Mouse (Mus musculus): ENCODE measurements around the gene Tbx10. TPM values are rescaled to one million over a fixed set of nuclear protein-coding genes. Genes with fewer than 3 reads are reported as not detected.
A peak's percentile ranks its signal among the peaks of the same experiment; 100 is the strongest.

The Tbx10 gene
- total RNA-seq, 1 experiment, result not detected

- Histone ChIP-seq H3K4me3 (ENCODE audit: insufficient read depth in 1 of 2, low read depth in 1 of 2, low read length in 2 of 2, poor library complexity in 1 of 2, severe bottlenecking in 1 of 2) (no peak overlapping the region), H3K4me1 (ENCODE audit: control insufficient read depth in 2 of 2, insufficient read depth in 2 of 2, low read length in 2 of 2, poor library complexity in 1 of 2) (peaks cover 0 to 17% of the 10 kb centered on the region in 2 experiments; a peak in 2 of 4 replicates)
- TF ChIP-seq MAFK (IDR thresholded peaks at IDR 0.05; ENCODE audit: insufficient read depth, low read depth, low read length) (no peak), ZNF384 (IDR thresholded peaks at IDR 0.05; ENCODE audit: low read depth, low read length) (no peak), ZC3H11A (IDR thresholded peaks at IDR 0.05; ENCODE audit: borderline replicate concordance, low read depth, low read length) (no peak), CHD2 (IDR thresholded peaks at IDR 0.05; ENCODE audit: low read depth, low read length) (no peak), HCFC1 (IDR thresholded peaks at IDR 0.05; ENCODE audit: borderline replicate concordance, insufficient read depth, low read length) (no peak)
These were observed 9.2 kb downstream of the Tbx10 start for GRCm38 (mm10) chr19:4001752-4002151.

GRCm38 (mm10) chr19:4003112-4003511 lies 10.6 kb downstream of the Tbx10 start, which contains the start of gene Doc2g:
Gene Doc2g (plus strand): TSS chr19:4003313.
- TF ChIP-seq ZNF384 (IDR thresholded peaks at IDR 0.05; ENCODE audit: low read depth, low read length), result no peak
- TF ChIP-seq HCFC1 (IDR thresholded peaks at IDR 0.05; ENCODE audit: borderline replicate concordance, insufficient read depth, low read length), result no peak
- no peak for TF ChIP-seq ZC3H11A (IDR thresholded peaks at IDR 0.05; ENCODE audit: borderline replicate concordance, low read depth, low read length)
- TF ChIP-seq MAFK (IDR thresholded peaks at IDR 0.05; ENCODE audit: insufficient read depth, low read depth, low read length), result no peak
- TF ChIP-seq CHD2 (IDR thresholded peaks at IDR 0.05; ENCODE audit: low read depth, low read length), result no peak
- H3K27ac ChIP-seq (ENCODE audit: insufficient read depth, low read depth, low read length, poor library complexity, severe bottlenecking), result no peak within 1 kb of the TSS
- in situ Hi-C loops (cut with MboI; ENCODE audit: low sequenced_read_pairs in 2 of 2, unreplicated experiment in 2 of 2), result no loop called here
- H3K9ac ChIP-seq (ENCODE audit: insufficient read depth, low read depth, low read length, poor library complexity, severe bottlenecking), result peak within 1 kb of the TSS; percentile 45
- peaks cover 0 to 17% of the 10 kb centered on the region in 2 experiments; a peak in 2 of 4 replicates for H3K4me1 ChIP-seq (ENCODE audit: control insufficient read depth in 2 of 2, insufficient read depth in 2 of 2, low read length in 2 of 2, poor library complexity in 1 of 2)
- no peaks in the 10 kb centered on the region for H3K9me3 ChIP-seq (ENCODE audit: control insufficient read depth, insufficient read depth, low read depth, low read length)
- peaks cover 20% of the 10 kb centered on the region for H3K36me3 ChIP-seq (ENCODE audit: control insufficient read depth, insufficient read depth, low read length, poor library complexity, severe bottlenecking)
- DNase-seq (ENCODE audit: low read depth, low spot score), result no peak
- peak within 1 kb of the TSS; percentile 39 to 55; a peak in 3 of 4 replicates for H3K4me3 ChIP-seq (ENCODE audit: insufficient read depth in 1 of 2, low read depth in 1 of 2, low read length in 2 of 2, poor library complexity in 1 of 2, severe bottlenecking in 1 of 2)

More at GRCm38 (mm10) chr19:4001752-4002151, 9.2 kb downstream of the Tbx10 start:
- Histone ChIP-seq H3K36me3 (ENCODE audit: control insufficient read depth, insufficient read depth, low read length, poor library complexity, severe bottlenecking) (peaks cover 9% of the 10 kb centered on the region), H3K9ac (ENCODE audit: insufficient read depth, low read depth, low read length, poor library complexity, severe bottlenecking) (no peak overlapping the region), H3K9me3 (ENCODE audit: control insufficient read depth, insufficient read depth, low read depth, low read length) (no peaks in the 10 kb centered on the region), H3K27ac (ENCODE audit: insufficient read depth, low read depth, low read length, poor library complexity, severe bottlenecking) (no peak overlapping the region)
- in situ Hi-C loops (cut with MboI; ENCODE audit: low sequenced_read_pairs in 2 of 2, unreplicated experiment in 2 of 2), result no loop called here
- DNase-seq (ENCODE audit: low read depth, low spot score), result no peak

DNA sequence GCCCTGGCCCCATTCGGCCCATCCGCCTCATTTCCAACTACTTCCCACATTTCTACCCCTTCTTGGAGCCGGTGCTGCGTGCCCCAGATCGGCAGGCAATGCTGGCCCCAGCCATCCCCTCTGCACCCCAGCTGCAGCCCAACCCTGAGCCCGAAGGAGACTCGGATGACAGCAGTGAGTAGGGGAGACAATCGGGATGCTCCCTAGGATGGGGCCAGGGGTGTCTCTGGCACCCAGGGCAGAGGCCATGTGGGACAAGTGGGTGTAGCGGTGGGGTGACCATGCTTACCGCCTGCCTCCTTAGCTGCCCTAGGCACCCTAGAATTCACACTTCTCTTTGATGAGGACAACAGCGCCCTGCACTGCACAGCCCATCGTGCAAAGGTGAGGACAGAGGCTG lies 11.1 kb downstream of the Tbx10 start:
- Histone ChIP-seq H3K36me3 (ENCODE audit: control insufficient read depth, insufficient read depth, low read length, poor library complexity, severe bottlenecking) (peaks cover 25% of the 10 kb centered on the region), H3K9ac (ENCODE audit: insufficient read depth, low read depth, low read length, poor library complexity, severe bottlenecking) (peak overlapping the region; percentile 45), H3K27ac (ENCODE audit: insufficient read depth, low read depth, low read length, poor library complexity, severe bottlenecking) (no peak overlapping the region), H3K4me1 (ENCODE audit: control insufficient read depth in 2 of 2, insufficient read depth in 2 of 2, low read length in 2 of 2, poor library complexity in 1 of 2) (peaks cover 0 to 17% of the 10 kb centered on the region in 2 experiments; a peak in 2 of 4 replicates), H3K9me3 (ENCODE audit: control insufficient read depth, insufficient read depth, low read depth, low read length) (no peaks in the 10 kb centered on the region), H3K4me3 (ENCODE audit: insufficient read depth in 1 of 2, low read depth in 1 of 2, low read length in 2 of 2, poor library complexity in 1 of 2, severe bottlenecking in 1 of 2) (peak overlapping the region; percentile 39 to 55; a peak in 3 of 4 replicates)
- DNase-seq (ENCODE audit: low read depth, low spot score), result no peak
- TF ChIP-seq ZNF384 (IDR thresholded peaks at IDR 0.05; ENCODE audit: low read depth, low read length) (no peak), ZC3H11A (IDR thresholded peaks at IDR 0.05; ENCODE audit: borderline replicate concordance, low read depth, low read length) (no peak), MAFK (IDR thresholded peaks at IDR 0.05; ENCODE audit: insufficient read depth, low read depth, low read length) (no peak), CHD2 (IDR thresholded peaks at IDR 0.05; ENCODE audit: low read depth, low read length) (no peak), HCFC1 (IDR thresholded peaks at IDR 0.05; ENCODE audit: borderline replicate concordance, insufficient read depth, low read length) (no peak)
- in situ Hi-C loops (cut with MboI; ENCODE audit: low sequenced_read_pairs in 2 of 2, unreplicated experiment in 2 of 2), result no loop called here

DNA sequence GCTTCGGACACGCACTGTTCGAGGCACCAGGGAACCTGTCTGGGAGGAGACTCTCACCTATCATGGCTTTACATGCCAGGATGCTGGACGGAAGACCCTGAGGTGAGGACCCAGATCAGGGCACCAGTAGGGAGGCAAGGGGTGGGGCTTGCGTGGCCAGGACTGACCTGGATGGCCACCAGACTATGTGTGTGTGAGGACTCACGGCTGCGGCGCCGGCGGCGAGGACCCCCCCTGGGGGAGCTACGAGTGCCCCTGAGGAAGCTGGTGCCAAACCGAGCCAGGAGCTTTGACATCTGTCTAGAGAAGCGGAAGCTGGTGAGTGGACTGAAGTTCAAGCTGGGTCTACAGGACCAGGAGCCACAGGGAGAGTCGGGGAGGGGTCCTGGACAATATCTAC lies 11.8 kb downstream of the Tbx10 start:
- peaks cover 31% of the 10 kb centered on the region for H3K36me3 ChIP-seq (ENCODE audit: control insufficient read depth, insufficient read depth, low read length, poor library complexity, severe bottlenecking)
- H3K9ac ChIP-seq (ENCODE audit: insufficient read depth, low read depth, low read length, poor library complexity, severe bottlenecking), result no peak overlapping the region; the same call in 1 of the 2 replicates
- no peak for DNase-seq (ENCODE audit: low read depth, low spot score)
- peaks cover 0 to 14% of the 10 kb centered on the region in 2 experiments; a peak in 2 of 4 replicates for H3K4me1 ChIP-seq (ENCODE audit: control insufficient read depth in 2 of 2, insufficient read depth in 2 of 2, low read length in 2 of 2, poor library complexity in 1 of 2)
- TF ChIP-seq CHD2 (IDR thresholded peaks at IDR 0.05; ENCODE audit: low read depth, low read length) (no peak), ZNF384 (IDR thresholded peaks at IDR 0.05; ENCODE audit: low read depth, low read length) (no peak), HCFC1 (IDR thresholded peaks at IDR 0.05; ENCODE audit: borderline replicate concordance, insufficient read depth, low read length) (no peak), MAFK (IDR thresholded peaks at IDR 0.05; ENCODE audit: insufficient read depth, low read depth, low read length) (no peak), ZC3H11A (IDR thresholded peaks at IDR 0.05; ENCODE audit: borderline replicate concordance, low read depth, low read length) (no peak)
- H3K27ac ChIP-seq (ENCODE audit: insufficient read depth, low read depth, low read length, poor library complexity, severe bottlenecking), result no peak overlapping the region
- H3K4me3 ChIP-seq (ENCODE audit: insufficient read depth in 1 of 2, low read depth in 1 of 2, low read length in 2 of 2, poor library complexity in 1 of 2, severe bottlenecking in 1 of 2), result no peak overlapping the region; a peak in 1 of 4 replicates
- no peaks in the 10 kb centered on the region for H3K9me3 ChIP-seq (ENCODE audit: control insufficient read depth, insufficient read depth, low read depth, low read length)
- in situ Hi-C loops (cut with MboI; ENCODE audit: low sequenced_read_pairs in 2 of 2, unreplicated experiment in 2 of 2), result no loop called here
